Mouse (Mus musculus) left cerebral cortex, postnatal 14 days (tissue): Measurements from ENCODE around the gene Cwc15. TPM values are rescaled to one million over a fixed set of nuclear protein-coding genes. Genes with fewer than 3 reads are reported as not detected.
A peak's percentile ranks its signal among the peaks of the same experiment; 100 is the strongest.
"Not testable (repeated sequence)": the region's sequence is repeated elsewhere in the genome, so short reads cannot be mapped to it uniquely, and the experiment has no call there.

Source experiments
- DNase-seq, 2 experiments: peaks; one replicate each; pipeline ENCODE4 v3.0.0; 2021 to 2022; ENCODE audit warnings: low spot score in 2 of 2, mixed read lengths in 1 of 2
- intact Hi-C: fragments of 180-260 bp; cut with DNase I; formaldehyde crosslinking; loops from one replicate; pipeline ENCODE4 v1.15.1; 2025
- long read RNA-seq, 2 experiments: library from polyadenylated mRNA; stranded (forward); transcript quantifications; one replicate each; pipeline ENCODE4 v2.0.0; 2021
- total RNA-seq, 2 experiments: library from RNA; stranded (reverse); gene quantifications; 2 replicates each; pipeline ENCODE4 v1.2.3; 2021

The Cwc15 gene
- 10 to 100 TPM; 75.2 to 79.1 TPM for total RNA-seq
- long read RNA-seq, experiment 1, transcript Cwc15-201 (7 exons, 1,111 nt) = major isoform, 56 of 64 reads
- long read RNA-seq, experiment 1, partial matches to known transcripts = 3 of 64 reads
- long read RNA-seq, experiment 1, other reads (novel, unspliced or antisense) = 3 of 64 reads
- long read RNA-seq, experiment 2, transcript Cwc15-201 (7 exons, 1,111 nt) = major isoform, 39 of 43 reads
- long read RNA-seq, experiment 2, partial matches to known transcripts = 0 of 43 reads
- long read RNA-seq, experiment 2, other reads (novel, unspliced or antisense) = 3 of 43 reads

- intact Hi-C loops = no loop called here
Observed at GRCm38 (mm10) chr9:14500023-14500915, at the start of gene Cwc15, which contains the start of gene Kdm4d. TSS of gene Cwc15 (plus strand) at chr9:14500617. TSS of gene Kdm4d (minus strand) at chr9:14500482.

DNA sequence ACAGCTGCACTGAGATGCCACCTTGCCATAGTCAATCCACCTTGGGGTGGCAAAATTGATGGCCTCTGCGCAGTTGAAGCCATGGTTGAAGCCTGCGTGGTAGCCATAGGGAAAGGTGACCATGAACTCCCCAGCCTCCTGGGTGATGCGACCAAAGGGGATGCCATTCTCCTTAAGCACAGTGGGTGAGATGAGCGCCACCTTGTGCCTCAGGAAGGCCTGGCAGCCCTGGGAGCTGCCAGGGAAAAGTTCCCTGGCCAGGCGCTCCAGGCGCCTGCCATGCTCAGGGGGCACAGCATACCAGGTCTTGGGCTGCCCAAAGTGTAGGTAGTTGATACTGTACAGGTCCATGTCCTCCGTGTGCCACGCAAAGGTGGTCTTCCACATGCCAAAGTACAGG lies 49.3 kb upstream of the Cwc15 start:
- DNase-seq, intact Hi-C loops: not testable (repeated sequence)

More at GRCm38 (mm10) chr9:14500023-14500915, at the start of gene Cwc15, which contains the start of gene Kdm4d:
- peak; percentile 97 to 99 for DNase-seq

DNA sequence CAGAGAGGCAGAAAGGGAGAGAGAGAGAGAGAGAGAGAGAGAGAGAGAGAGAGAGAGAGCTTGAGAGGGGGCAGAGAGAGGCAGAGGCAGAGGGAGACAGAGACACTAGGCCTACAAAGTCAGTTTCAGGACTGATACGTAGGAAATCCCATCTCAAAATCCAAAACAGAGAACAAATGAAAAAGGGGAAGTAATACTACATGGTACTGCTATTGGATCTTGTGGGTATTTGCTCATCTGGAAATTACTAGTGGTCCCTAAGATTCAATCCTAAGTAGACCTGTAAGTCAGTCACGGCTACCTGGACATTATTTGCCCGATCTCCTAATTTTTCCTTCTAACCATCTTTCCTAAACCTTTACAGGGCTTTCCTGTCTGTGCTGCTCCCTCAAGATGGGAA lies 44.1 kb upstream of the Cwc15 start:
- intact Hi-C loops = no loop called here

DNA sequence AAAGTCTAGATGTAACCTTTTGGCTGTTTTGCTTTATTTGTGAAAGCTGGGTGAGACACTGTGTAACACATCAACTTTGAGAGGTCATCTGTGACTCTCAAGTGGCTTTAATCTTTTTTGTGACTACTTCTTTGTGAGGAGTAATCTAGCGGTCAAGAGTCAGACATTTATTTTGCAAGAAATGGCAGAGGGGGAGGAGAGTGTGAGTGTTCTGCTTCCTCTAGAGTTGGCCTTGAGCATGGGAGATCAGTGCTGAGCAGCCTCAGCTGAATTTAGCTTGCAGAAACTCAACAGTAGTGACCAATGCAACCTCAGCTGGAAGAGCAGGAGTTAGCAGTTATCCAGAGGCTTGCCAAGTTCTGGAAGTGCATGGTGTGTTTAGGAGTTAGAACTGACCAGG lies 37.9 kb upstream of the Cwc15 start:
- intact Hi-C loops, DNase-seq: not testable (repeated sequence)

More for the DNA sequence above, 44.1 kb upstream of the Cwc15 start:
- no peak for DNase-seq

GRCm38 (mm10) chr9:14463668-14464067 lies 36.7 kb upstream of the Cwc15 start:
- DNase-seq, intact Hi-C loops: not testable (repeated sequence)

- intact Hi-C loops = loop anchor here (10.0 kb wide), 1 partner anchor 114 kb away; the partner anchor contains the start of gene Endod1
- no peak for DNase-seq
Observed at GRCm38 (mm10) chr9:14498896-14499705, 1.3 kb upstream of the Cwc15 start.

DNA sequence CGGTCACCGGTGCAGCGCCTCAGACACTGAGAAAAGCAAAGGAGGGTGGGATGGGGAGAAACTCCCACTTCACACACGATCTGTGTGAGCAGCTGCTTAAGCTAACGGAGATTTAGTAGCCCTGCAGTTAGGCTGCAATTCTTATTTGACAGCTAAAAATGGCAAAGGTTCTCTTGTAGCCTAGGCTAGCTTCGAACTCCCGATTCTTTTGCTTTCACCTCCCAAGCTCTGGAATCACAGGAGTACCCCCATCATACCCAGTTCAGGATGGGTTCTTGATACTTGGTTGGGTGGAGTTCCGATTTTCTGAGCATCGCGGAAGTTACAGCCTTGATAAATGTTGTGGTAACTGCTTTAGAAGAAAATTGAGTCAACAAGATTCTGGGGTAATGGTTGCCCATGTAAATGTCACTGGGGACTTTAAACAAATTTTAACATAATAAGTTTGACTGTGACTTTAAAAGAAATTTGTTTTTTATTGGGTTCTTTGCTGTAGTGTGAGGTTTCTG lies 553 bp downstream of the Cwc15 start:
- DNase-seq = no peak
- intact Hi-C loops = no loop called here

GRCm38 (mm10) chr9:14512633-14513445 lies 12.4 kb downstream of the Cwc15 start:
- intact Hi-C loops = loop anchor here (2.0 kb wide), 1 partner anchor 186 kb away; no protein-coding TSS in a partner anchor
- peak; percentile 31 to 58 for DNase-seq

DNA sequence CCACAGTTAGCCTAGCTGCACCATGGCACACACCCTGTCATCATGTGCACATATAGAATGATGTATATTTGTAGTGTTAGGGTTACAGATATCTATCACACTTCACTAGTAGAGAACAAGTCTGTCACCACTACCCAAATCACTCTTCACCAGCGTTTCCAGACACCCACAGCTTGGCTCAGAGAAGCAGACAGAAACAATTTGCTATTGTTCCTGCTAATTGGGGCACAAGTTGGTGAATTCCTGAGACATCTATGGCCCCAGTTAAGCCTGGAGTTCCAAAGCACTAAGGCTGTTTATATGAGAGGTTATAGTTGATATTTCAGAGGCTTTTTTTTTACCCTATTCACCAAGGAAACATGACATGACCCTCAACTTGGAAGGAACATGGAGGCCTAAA lies 16.9 kb downstream of the Cwc15 start:
- no peak for DNase-seq
- intact Hi-C loops = no loop called here

GRCm38 (mm10) chr9:14518105-14518504 lies 17.7 kb downstream of the Cwc15 start:
- intact Hi-C loops = no loop called here

DNA sequence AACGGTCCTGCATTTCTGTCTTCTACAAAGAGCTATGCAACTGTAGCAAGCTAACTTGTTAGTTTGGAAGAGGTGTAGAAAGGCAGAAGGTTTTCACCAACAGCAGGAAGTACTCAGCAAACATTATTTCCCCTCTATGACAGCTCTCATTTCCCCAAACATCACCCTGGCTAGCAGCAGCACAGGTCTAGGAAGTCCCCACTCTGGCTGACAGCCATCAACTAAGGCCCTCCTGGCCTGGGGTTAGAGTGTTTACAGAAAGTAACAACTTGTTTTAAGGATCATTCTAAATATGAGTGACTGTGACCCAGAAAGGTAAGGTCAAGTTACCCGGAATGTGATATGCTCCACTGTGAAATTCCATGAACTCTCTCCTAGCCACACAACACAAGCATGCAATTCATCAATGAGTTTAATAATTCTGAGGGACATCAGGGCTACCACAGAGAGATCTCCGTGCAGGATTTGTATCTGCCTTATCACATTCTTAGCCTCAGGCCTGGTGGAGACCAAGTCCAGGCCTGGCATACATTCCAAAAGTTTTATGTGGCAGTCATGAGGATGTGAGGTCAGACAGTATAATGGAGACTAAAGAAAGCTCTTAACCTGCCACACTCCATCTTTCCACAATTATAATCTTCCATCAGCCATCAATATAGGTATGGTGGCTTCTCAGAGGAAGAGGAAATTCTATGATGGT lies 20.7 kb downstream of the Cwc15 start:
- intact Hi-C loops = loop anchor here (5.0 kb wide), 1 partner anchor 241 kb away; no protein-coding TSS in a partner anchor
- no peak for DNase-seq

More at GRCm38 (mm10) chr9:14518105-14518504, 17.7 kb downstream of the Cwc15 start:
- no peak for DNase-seq

GRCm38 (mm10) chr9:14521695-14522094 lies 21.3 kb downstream of the Cwc15 start:
- intact Hi-C loops = loop anchor here (1.0 to 5.0 kb wide), 2 partner anchors 178 to 241 kb away; no protein-coding TSS in a partner anchor
- no peak for DNase-seq

DNA sequence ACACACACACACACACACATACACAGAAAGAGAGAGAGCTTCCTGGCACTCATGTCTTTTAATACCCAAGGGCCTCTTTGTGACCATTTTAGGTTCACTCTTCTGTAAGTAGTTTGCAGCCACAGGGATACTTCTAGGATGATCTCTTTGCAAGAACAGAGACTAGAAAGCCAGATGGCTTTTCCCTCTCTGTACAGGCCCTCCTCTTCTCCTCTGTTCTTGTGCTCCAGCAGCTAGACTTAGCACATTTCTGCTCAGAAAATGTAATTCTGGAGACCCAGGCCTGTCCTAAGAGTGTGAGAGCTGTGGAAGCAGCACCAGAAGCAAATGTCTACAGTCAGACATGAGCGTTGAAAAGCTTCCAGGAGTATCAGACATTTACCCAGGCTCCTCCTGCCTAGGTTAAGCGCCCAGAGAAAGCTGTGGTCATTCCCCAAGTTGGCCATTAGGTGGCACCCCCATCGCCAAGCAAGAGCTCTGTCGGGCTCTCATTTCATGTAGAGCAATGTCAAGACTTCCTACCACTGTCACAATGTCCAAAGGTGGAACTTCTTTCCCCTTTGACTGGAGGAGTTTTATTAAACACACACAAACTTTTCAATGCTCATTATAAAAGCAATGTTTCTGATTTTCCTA lies 23.1 kb downstream of the Cwc15 start:
- DNase-seq = peak; percentile 85 to 87

DNA sequence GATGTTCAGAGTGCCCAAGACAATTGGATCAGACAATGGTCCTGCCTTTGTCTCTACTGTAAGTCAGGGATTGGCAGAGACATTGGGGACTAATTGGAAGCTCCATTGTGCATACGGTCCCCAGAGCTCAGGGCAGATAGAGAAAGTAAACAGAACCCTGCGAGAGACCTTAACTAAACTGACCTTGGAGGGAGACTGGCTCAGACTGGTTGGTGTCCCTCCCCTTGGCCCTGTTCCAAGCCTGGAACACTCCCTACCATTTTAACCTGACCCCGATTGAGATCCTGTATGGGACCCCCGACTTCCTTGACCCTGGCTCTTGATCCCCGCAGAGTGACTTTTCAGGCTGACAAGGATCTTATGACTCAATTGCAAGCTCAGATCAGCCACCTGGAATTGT lies 29.6 kb downstream of the Cwc15 start:
- intact Hi-C loops = no loop called here
- no peak for DNase-seq

More for the DNA sequence above, 23.1 kb downstream of the Cwc15 start:
- intact Hi-C loops = loop anchor here (5.0 kb wide), 1 partner anchor 239 kb away; no protein-coding TSS in a partner anchor

DNA sequence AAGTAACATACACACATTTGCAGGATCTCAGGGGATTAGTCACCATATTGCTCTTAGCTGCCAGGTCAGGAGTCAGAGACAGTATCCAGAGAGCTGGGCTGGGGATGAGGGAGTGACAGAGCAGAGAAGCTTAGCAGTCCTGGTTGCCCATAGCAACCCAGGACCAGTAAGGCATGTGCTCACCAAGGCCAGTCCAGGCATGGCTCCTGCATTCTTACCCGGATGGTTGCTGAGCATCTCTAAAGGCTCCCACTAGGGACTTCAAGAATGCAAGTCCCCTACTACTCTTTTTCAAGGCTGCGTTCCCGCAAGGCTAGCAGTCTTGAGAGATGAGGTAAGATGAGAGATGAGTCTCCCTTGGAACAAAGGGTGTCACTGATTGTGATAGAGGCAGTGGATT lies 31.9 kb downstream of the Cwc15 start:
- DNase-seq = no peak
- intact Hi-C loops = no loop called here

DNA sequence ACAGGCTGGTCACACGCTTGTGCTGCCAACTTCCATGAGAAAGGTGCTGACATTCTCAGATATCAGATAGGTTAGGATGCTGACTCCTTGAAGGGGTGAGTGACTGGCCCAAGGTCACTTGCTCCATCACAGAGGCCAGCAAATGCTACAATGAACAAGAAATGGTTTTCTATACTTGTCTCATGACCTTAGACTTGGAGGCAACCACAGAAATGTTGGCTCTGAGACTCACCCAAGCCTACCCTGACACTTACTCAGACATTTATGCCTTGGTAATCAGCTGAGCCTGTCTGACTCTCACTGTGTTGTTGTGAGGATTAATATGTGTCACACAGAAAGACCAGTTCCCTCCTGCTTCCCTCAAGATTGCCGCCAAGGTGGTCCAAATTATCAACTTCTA lies 33.2 kb downstream of the Cwc15 start:
- DNase-seq = no peak
- intact Hi-C loops = no loop called here

- intact Hi-C loops = no loop called here
- DNase-seq = peak in 1 of 2 experiments; percentile 35
Observed at GRCm38 (mm10) chr9:14534833-14535456, 34.5 kb downstream of the Cwc15 start.
